Mouse (Mus musculus) forebrain, postnatal 0 days (tissue): ENCODE results near the gene Cmtm2a. TPM values are rescaled to one million over a fixed set of nuclear protein-coding genes. Genes with fewer than 3 reads are reported as not detected.

Experiments used
- ATAC-seq: fragments of 200-750 bp; cut with Nextera tagmentation; 2 replicates; pipeline ENCODE4 v1.8.0; 2017; ENCODE audit warnings: mild to moderate bottlenecking, moderate library complexity
- DNase-seq: peaks from one replicate; pipeline ENCODE4 v3.0.0-alpha.2; 2015
- H3K27ac ChIP-seq: fragments of 300-500 bp; sonication (generic); 2 replicates; pipeline ENCODE4 v1.5.1; 2014; ENCODE audit warnings: low read depth, mild to moderate bottlenecking, antibody characterized with exemption, low read length, moderate library complexity, mixed read lengths
- H3K27me3 ChIP-seq: fragments of 300-500 bp; sonication (generic); 2 replicates; pipeline ENCODE4 v1.6.1; 2014; ENCODE audit warnings: mild to moderate bottlenecking, low read length, mixed read lengths; ENCODE audit not compliant: insufficient read depth
- H3K36me3 ChIP-seq: fragments of 300-500 bp; sonication (generic); 2 replicates; pipeline ENCODE4 v1.6.1; 2014; ENCODE audit warnings: mild to moderate bottlenecking, moderate library complexity; ENCODE audit not compliant: insufficient read depth
- H3K4me1 ChIP-seq: fragments of 300-500 bp; sonication (generic); 2 replicates; pipeline ENCODE4 v1.6.1; 2014; ENCODE audit warnings: antibody characterized with exemption; ENCODE audit not compliant: insufficient read depth
- H3K4me2 ChIP-seq: fragments of 300-500 bp; sonication (generic); 2 replicates; pipeline ENCODE4 v1.6.1; 2014; ENCODE audit warnings: low read depth, mild to moderate bottlenecking, moderate library complexity
- H3K4me3 ChIP-seq: fragments of 300-500 bp; sonication (generic); 2 replicates; pipeline ENCODE4 v1.5.1; 2014; ENCODE audit warnings: low read depth, low read length, mixed read lengths
- H3K9ac ChIP-seq: fragments of 300-500 bp; sonication (generic); 2 replicates; pipeline ENCODE4 v1.6.1; 2014; ENCODE audit warnings: mild to moderate bottlenecking
- H3K9me3 ChIP-seq: fragments of 300-500 bp; sonication (generic); 2 replicates; pipeline ENCODE4 v1.6.1; 2016; ENCODE audit warnings: low read length
- CTCF ChIP-seq: sonication (generic); IDR thresholded peaks from 2 replicates; pipeline ENCODE4 v1.5.1; 2016; ENCODE audit warnings: antibody characterized with exemption, control low read depth, low read depth
- WGBS: fragments of 180-500 bp; shearing (Covaris S2); extraction: QIAGEN DNeasy Blood & Tissue Kit; methylation state at CpG from one replicate; pipeline ENCODE4 v1.1.7; 2014; 5-methylcytosine and 5-hydroxymethylcytosine counted together
- polyA plus RNA-seq: library from polyadenylated mRNA; unstranded; fragments of >200 nt; fragmentation: Nextera tagmentation; extraction: Ambion mirVana; gene quantifications from 2 replicates; pipeline ENCODE4 v1.2.1, GENCODE M21; 2015
- total RNA-seq: library from RNA; depleted of rRNA; stranded (reverse); fragments of >200 nt; gene quantifications from 2 replicates; pipeline ENCODE4 v1.2.3, GENCODE M21; 2014

The Cmtm2a gene
- total and polyA plus RNA-seq, 2 experiments from 2014 or later: 0.14 to 0.17 TPM

DNA sequence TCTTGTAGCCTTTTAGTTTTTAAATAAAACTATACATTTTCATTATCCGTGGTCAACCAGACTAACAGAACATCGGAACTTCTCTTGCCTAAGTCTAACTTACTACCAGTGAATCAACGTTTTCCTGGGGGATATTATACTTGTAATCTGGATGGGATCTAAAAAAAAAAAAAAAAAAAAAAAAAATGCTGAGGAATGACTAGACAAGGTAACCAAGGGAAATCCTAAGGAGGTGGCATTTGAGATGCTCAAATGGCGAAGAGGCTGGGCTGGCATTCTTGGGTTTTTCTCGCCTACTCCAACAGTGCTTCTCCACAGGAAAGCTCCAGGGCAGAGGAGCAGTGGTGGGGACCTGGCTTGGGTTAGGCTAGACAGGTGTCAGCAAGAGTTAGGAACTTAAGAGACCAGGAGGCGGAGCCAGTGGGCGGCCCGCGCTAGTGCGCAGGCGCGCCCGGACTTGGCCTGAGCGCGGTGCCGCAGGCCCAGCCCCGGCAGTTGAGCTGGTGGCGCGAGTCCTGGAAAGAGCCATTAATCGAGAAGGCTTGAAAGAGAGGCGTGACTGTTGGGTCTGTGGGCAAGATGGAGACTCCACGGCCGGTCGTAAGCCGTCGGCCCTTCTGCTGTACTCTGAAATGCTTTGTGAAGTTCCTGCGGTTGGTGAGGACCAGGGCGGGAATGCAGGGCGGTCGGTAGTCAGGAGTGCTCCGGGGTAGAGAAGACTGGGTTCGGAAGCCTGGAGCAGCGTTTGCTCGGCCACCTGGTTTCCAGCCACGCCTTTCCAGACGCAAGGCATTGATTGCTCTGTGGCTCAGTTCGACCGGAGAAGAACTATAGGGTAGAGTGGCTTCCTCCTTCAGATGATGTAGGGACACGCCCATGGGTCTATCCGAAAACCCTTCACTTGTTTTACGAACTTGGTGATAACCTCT lies 42.3 kb downstream of the Cmtm2a start, which contains the start of gene Cklf:
Gene Cklf, plus strand, starts transcription at position 423 of the 929 bp plus-strand sequence.
- Histone ChIP-seq H3K4me3 (peak within 1 kb of the TSS; percentile 60), H3K36me3 (peaks cover 5% of the 10 kb centered on the region; the same call in 1 of the 2 replicates), H3K27ac (no peak within 1 kb of the TSS), H3K27me3 (no peaks in the 10 kb centered on the region), H3K4me2 (peak within 1 kb of the TSS; percentile 61), H3K4me1 (peaks cover 9% of the 10 kb centered on the region), H3K9ac (peak within 1 kb of the TSS; percentile 61), H3K9me3 (no peaks in the 10 kb centered on the region)
- peak; percentile 49 for TF ChIP-seq CTCF
- DNase-seq (peak; percentile 91), ATAC-seq (peak; percentile 65)
- 4% methylated on average over 41 of the region's 41 CpGs for WGBS

DNA sequence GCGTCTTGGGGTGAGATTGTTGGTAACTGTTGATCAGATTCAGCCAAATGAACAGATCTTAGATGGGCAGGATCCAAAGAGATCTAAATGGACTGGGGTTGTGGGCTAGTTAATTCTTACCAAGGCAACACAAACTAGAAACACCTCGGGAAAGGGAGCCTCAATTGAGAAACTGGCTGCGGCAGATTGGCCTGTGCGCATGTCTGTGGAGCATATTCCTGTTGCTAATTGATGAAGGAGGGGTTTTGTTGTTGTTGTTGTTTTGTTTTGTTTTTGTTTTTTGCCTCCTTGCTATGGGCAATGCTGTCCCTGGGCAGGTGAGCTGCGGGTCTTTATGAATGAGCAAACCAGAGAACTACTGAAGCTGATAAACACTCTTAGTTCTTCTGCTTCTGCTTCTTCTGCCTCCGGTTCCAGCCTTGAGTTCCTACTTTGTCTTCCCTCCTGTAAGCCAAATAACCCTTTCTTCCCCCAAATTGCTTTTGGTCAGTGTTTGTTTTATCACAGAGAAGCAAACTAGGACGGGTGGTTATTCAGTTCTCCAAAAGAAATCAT lies 43.5 kb downstream of the Cmtm2a start:
- Histone ChIP-seq H3K4me2 (no peak overlapping the region), H3K27me3 (no peaks in the 10 kb centered on the region), H3K36me3 (peaks cover 16% of the 10 kb centered on the region), H3K4me3 (no peak overlapping the region), H3K9ac (no peak overlapping the region), H3K27ac (no peak overlapping the region), H3K9me3 (no peaks in the 10 kb centered on the region), H3K4me1 (peaks cover 9% of the 10 kb centered on the region)
- ATAC-seq (no peak), DNase-seq (no peak)
- WGBS: 87% methylated on average over 7 of the region's 7 CpGs
- TF ChIP-seq CTCF: no peak

DNA sequence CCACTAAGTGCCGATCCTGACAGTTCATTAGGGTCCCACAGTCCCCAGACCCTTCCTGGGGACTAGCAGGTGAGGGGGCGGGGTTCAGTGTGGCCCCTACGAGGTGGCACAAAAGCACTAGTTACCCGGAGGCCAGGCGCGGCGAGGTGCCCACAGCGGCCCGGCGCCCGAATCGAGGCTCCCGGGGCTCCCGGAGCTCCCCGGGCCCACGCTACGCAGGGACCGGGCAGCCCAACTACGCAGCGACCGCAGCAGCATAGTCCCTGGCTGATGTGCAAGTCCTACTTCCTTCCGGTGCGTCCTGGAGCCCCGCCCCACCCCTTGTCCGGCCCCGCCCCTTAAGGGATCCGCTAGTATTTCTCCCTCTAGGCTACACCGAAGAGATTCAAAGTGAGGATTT lies 44.7 kb downstream of the Cmtm2a start, which contains the start of gene Tk2:
Gene Tk2, minus strand, starts transcription at position 283 of the 400 bp plus-strand sequence.
- no peak for TF ChIP-seq CTCF
- WGBS: under 1% methylated on average over 28 of the region's 28 CpGs

DNA sequence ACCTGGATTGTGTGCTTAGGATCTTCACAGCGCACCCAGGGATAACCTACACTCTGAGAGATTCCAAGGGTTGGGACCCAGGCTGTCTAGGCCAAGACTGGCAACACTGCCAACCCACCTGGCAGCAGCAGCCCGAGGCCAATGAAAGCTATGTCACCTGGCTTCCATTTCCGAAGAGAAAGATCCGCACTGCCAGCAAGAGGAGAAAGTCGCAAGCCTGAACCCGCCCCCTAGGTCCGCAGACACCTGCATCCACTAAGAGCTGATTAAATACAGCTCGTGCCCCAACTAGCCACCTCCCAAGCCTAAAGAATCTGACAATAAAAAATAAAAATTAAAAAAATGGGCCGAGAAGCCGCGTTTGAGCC lies 45.1 kb downstream of the Cmtm2a start:
- no peaks in the 10 kb centered on the region for H3K27me3 ChIP-seq
- peaks cover 28% of the 10 kb centered on the region for H3K36me3 ChIP-seq
- peak overlapping the region; percentile 73 for H3K27ac ChIP-seq
- peak; percentile 25 for DNase-seq
- H3K4me2 ChIP-seq: peak overlapping the region; percentile 79
- no peaks in the 10 kb centered on the region for H3K9me3 ChIP-seq
- WGBS: 6% methylated on average over 11 of the region's 11 CpGs
- TF ChIP-seq CTCF: no peak
- peak overlapping the region; percentile 88 for H3K9ac ChIP-seq
- H3K4me3 ChIP-seq: peak overlapping the region; percentile 97
- ATAC-seq: peak; percentile 9; the same call in 1 of the 2 replicates
- peaks cover 9% of the 10 kb centered on the region for H3K4me1 ChIP-seq

More for the DNA sequence above, 44.7 kb downstream of the Cmtm2a start, which contains the start of gene Tk2:
- peak within 1 kb of the TSS; percentile 73 for H3K27ac ChIP-seq
- H3K4me2 ChIP-seq: peak within 1 kb of the TSS; percentile 79
- H3K9ac ChIP-seq: peak within 1 kb of the TSS; percentile 88
- DNase-seq: peak; percentile 88
- H3K27me3 ChIP-seq: no peaks in the 10 kb centered on the region
- H3K4me1 ChIP-seq: peaks cover 9% of the 10 kb centered on the region
- H3K36me3 ChIP-seq: peaks cover 24% of the 10 kb centered on the region
- H3K9me3 ChIP-seq: no peaks in the 10 kb centered on the region
- peak; percentile 96 for ATAC-seq
- H3K4me3 ChIP-seq: peak within 1 kb of the TSS; percentile 97

DNA sequence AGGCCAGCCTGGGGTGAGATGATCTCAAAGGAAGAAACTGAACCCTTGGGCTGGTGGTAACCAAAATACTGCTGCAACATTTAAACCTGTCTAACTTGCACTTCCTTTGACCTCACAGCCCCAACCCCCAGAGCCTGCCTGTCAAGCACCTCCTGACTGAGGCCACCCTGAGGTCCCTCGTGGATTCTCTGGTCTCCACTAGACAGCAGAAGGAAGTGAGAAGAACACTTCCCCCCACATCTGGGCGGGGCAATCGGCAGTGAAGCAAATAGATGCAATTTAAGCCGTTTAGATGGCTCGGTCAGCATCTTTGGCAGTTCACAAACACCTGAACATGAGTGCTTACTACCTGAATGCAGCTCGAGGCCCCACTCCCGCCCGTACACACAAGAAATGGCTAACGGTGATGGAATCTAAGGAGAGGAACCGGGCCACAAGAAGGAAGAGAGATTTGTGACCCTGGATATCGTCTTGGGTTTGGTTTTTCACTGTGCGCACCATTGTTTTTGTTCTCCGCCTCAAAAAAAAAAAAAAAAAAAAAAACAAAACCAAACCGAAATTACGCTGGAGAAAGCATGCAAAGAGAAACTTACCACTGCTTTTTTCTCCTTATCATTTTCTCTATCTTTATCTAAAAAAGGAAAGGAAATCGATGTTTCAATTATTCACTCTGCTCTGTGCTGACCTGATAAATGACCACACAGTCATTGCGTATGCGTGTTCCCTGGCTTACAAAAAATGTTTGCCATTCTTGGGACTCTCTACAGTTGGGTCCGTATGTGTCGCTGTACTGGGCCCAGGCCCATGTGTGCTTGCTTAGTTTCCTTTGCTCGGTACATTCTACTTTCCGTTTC lies 45.7 kb downstream of the Cmtm2a start:
- Histone ChIP-seq H3K4me3 (peak overlapping the region; percentile 97), H3K27ac (peak overlapping the region; percentile 73; the same call in 1 of the 2 replicates), H3K4me1 (peaks cover 9% of the 10 kb centered on the region), H3K9me3 (no peaks in the 10 kb centered on the region), H3K4me2 (peak overlapping the region; percentile 79), H3K9ac (peak overlapping the region; percentile 88), H3K36me3 (peaks cover 34% of the 10 kb centered on the region), H3K27me3 (no peaks in the 10 kb centered on the region)
- 75% methylated on average over 22 of the region's 22 CpGs for WGBS
- DNase-seq (no peak), ATAC-seq (peak; percentile 0; the same call in 1 of the 2 replicates)
- no peak for TF ChIP-seq CTCF

DNA sequence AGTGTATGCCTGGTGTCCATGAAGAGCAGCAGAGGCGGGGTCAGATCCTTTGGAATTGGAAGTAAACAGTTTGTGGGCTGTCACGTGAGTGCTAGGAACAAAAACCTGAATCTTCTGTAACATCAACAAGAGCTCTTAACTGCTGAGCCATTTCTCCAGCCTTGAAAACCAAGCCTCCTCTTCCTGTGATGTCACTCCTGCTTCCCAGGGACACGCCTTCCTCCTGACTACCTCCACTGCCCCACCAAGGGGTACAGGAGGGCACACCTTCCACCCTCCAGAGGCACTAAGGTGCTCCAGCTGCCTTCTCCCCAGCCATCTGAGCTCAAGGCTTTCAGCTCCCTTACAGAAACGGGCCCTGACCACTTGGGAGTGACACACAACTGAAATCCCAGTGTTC lies 46.4 kb downstream of the Cmtm2a start:
- Histone ChIP-seq H3K9me3 (no peaks in the 10 kb centered on the region), H3K4me1 (peaks cover 9% of the 10 kb centered on the region), H3K27me3 (no peaks in the 10 kb centered on the region), H3K4me3 (no peak overlapping the region), H3K4me2 (no peak overlapping the region), H3K27ac (no peak overlapping the region), H3K36me3 (peaks cover 39% of the 10 kb centered on the region), H3K9ac (no peak overlapping the region)
- no peak for TF ChIP-seq CTCF
- DNase-seq (no peak), ATAC-seq (no peak)
- WGBS: 90% methylated on average over 4 of the region's 4 CpGs
